Mouse (Mus musculus) limb, embryonic 12.5 days (tissue): ENCODE measurements around the gene Unc5c. TPM values are rescaled to one million over a fixed set of nuclear protein-coding genes. Genes with fewer than 3 reads are reported as not detected.

ENCODE experiments used
- ATAC-seq: fragments of 200-750 bp; cut with Nextera tagmentation; 2 replicates; pipeline ENCODE4 v1.8.0; 2017; ENCODE audit warnings: low read depth, moderate TSS enrichment; ENCODE audit not compliant: insufficient number of reproducible peaks, insufficient read depth, low FRiP score, low TSS enrichment
- H3K27ac ChIP-seq: fragments of 300-500 bp; sonication (generic); 2 replicates; pipeline ENCODE4 v1.5.1; 2016; ENCODE audit warnings: mild to moderate bottlenecking, moderate library complexity
- H3K27me3 ChIP-seq: fragments of 300-500 bp; sonication (generic); 2 replicates; pipeline ENCODE4 v1.6.1; 2016; ENCODE audit warnings: mild to moderate bottlenecking, moderate library complexity
- H3K36me3 ChIP-seq: fragments of 300-500 bp; sonication (generic); 2 replicates; pipeline ENCODE4 v1.6.1; 2016; ENCODE audit warnings: mild to moderate bottlenecking, moderate library complexity
- H3K4me1 ChIP-seq: fragments of 300-500 bp; sonication (generic); replicated peaks from 2 replicates; pipeline ENCODE4 v1.6.1; 2016
- H3K4me2 ChIP-seq: fragments of 300-500 bp; sonication (generic); 2 replicates; pipeline ENCODE4 v1.6.1; 2016; ENCODE audit warnings: mild to moderate bottlenecking, moderate library complexity
- H3K4me3 ChIP-seq: fragments of 300-500 bp; sonication (generic); replicated peaks from 2 replicates; pipeline ENCODE4 v1.5.1; 2016; ENCODE audit warnings: mild to moderate bottlenecking
- H3K9ac ChIP-seq: fragments of 300-500 bp; sonication (generic); replicated peaks from 2 replicates; pipeline ENCODE4 v1.6.1; 2016; ENCODE audit warnings: mild to moderate bottlenecking, moderate library complexity
- H3K9me3 ChIP-seq: fragments of 300-500 bp; sonication (generic); 2 replicates; pipeline ENCODE4 v1.6.1; 2016; ENCODE audit warnings: mild to moderate bottlenecking, moderate library complexity
- WGBS: fragments of 180-500 bp; shearing (Covaris S2); methylation state at CpG from one replicate; pipeline ENCODE4 v1.1.7; 2016; 5-methylcytosine and 5-hydroxymethylcytosine counted together
- polyA plus RNA-seq: library from polyadenylated mRNA; unstranded; fragments of >200 nt; fragmentation: Nextera tagmentation; extraction: Ambion mirVana; gene quantifications from 2 replicates; pipeline ENCODE4 v1.2.1, GENCODE M21; 2016

Unc5c gene
- polyA plus RNA-seq, 1 experiment from 2014 or later = 23.7 TPM

DNA sequence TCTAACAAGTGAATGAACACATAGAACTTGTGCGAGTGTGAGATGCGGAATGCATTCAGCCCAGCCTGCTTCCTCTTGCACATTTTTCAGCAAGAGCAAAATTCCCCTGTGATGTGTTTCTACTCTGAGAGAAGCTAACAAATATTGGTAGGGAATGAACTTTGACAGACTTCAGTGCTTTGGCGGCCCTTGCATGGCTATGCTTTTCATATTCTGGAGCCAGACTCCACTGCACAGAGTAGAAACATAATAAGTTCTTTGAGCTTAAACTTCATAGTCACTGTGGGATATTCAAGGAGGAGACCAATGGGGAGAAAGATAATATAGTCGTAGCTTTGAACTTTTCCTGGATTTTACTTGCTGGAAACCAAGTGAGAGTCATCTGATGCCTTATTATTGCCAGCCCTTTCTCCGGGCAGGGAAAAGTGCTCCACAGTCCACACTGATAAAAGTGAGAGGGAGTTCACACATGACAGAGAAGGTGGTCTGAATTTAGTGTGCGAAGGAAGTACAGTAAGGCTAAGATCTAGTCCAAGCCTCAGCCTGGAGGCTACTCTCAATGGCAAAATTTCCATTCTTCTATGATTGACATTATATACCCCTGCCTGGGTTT lies 110.2 kb downstream of the Unc5c start:
- H3K4me3 ChIP-seq = no peak overlapping the region
- no peak overlapping the region for H3K9ac ChIP-seq
- ATAC-seq = no peak
- H3K4me1 ChIP-seq = peaks cover 28% of the 10 kb centered on the region
- no peaks in the 10 kb centered on the region for H3K27me3 ChIP-seq
- H3K36me3 ChIP-seq = no peaks in the 10 kb centered on the region
- H3K9me3 ChIP-seq = no peaks in the 10 kb centered on the region
- 63% methylated on average over 6 of the region's 6 CpGs for WGBS
- H3K4me2 ChIP-seq = no peak overlapping the region
- peak overlapping the region; percentile 9; the same call in 1 of the 2 replicates for H3K27ac ChIP-seq

DNA sequence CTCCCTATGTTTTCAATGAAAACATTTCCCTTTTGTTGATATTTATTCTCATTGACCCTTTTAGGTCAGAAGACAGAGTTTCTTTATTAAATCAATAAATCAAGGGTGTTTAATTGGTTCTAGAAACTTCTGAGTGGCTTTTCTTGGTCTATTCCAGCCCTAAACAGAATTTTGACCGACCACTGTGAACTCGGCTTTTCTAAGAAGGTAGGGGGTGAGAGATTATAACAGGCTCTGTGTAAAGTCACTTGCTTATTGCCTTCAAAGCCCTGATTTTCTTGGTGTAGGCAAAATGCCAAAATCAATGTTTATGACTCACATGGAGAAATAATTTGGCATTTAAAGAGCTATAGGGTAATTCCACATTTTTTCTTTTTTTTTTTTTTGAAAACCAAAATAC lies 112.4 kb downstream of the Unc5c start:
- 26% methylated on average over 2 of the region's 2 CpGs for WGBS
- H3K9me3 ChIP-seq = no peaks in the 10 kb centered on the region

DNA sequence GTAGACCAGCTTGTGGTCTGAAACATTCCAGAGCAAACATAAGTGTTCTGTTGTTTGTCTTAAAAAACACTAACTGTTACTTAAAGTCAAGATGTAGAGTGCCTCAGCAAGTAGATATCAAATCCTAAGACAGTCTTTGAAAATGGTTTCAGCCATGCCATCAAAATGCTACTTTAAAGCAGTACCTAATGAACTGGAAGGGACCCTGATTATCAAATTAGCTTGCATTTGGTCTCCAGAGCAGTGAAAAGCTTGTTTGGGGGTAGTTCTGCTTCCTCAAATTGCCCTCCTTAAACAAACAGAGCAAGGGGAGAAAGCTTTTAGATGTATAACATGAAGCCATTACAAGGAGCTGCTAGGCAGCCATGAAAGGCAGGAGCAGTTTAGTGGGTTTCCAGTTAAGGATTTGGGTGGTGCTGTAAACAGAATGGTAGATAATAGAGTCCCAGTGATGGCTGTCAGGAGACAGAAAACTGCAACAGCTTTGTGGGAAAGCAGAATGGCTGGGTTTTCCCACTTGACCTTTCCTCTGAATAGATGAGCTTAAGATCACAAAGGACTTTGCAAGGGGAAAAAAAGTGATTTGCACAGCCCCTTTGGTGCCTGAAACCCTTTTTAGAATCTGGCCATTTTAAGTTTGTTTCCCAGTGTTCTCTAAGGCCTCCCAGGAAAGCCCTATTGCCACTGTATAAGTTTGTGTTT lies 116.3 kb downstream of the Unc5c start:
- 0 out of 2 replicates have a peak, but pooled peaks cover 3% of the 10 kb centered on the region for H3K36me3 ChIP-seq
- no peak for ATAC-seq
- H3K9me3 ChIP-seq = no peaks in the 10 kb centered on the region
- H3K4me3 ChIP-seq = no peak overlapping the region
- H3K27me3 ChIP-seq = no peaks in the 10 kb centered on the region
- H3K4me1 ChIP-seq = peaks cover 26% of the 10 kb centered on the region
- peak overlapping the region; percentile 54 for H3K27ac ChIP-seq
- no peak overlapping the region for H3K9ac ChIP-seq
- no peak overlapping the region for H3K4me2 ChIP-seq

More for the DNA sequence above, 112.4 kb downstream of the Unc5c start:
- H3K36me3 ChIP-seq = no peaks in the 10 kb centered on the region
- H3K9ac ChIP-seq = no peak overlapping the region
- no peak for ATAC-seq
- H3K4me1 ChIP-seq = peaks cover 34% of the 10 kb centered on the region
- no peak overlapping the region for H3K4me2 ChIP-seq
- H3K27me3 ChIP-seq = no peaks in the 10 kb centered on the region
- no peak overlapping the region for H3K4me3 ChIP-seq
- 0 out of 2 replicates have a peak overlapping the region, but pooled peaks have one; percentile 56 for H3K27ac ChIP-seq

DNA sequence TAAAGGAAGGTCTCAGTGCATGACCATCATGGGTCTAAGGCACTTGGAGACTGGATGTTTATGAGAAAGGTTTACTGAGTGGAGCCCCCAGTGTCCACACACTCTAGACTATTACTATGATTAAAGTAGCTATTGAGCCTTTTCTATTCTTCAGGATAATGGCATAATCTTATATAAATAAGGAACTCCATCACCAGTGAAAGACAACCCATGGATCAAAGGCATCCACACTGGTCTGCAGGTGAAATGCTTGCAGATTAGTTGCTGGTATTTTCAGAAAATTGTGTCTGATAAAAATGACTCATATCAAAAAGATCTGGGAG lies 116.8 kb downstream of the Unc5c start:
- Histone ChIP-seq H3K4me2 (no peak overlapping the region), H3K36me3 (0 out of 2 replicates have a peak, but pooled peaks cover 3% of the 10 kb centered on the region), H3K27me3 (no peaks in the 10 kb centered on the region), H3K27ac (peak overlapping the region; percentile 54), H3K4me1 (peaks cover 26% of the 10 kb centered on the region), H3K9ac (no peak overlapping the region), H3K4me3 (no peak overlapping the region), H3K9me3 (no peaks in the 10 kb centered on the region)
- no peak for ATAC-seq

DNA sequence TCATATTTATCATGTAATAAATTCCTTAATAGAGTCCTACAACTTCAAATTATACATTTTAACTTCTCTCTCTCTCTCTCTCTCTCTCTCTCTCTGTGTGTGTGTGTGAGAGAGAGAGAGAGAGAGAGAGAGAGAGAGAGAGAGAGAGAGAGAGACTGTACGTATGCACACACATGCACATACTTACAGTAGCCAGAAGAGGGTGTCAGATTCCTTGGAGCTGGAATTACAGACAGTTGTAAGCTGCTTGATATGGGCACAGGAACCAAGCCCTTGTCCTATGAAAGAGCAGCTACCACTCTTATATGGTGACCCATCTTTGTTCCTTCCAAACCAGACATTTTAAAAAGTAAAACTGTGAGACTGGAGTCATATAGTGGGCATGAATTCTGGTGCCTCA lies 118.2 kb downstream of the Unc5c start:
- 100% methylated on average over 1 of the region's 1 CpGs for WGBS
- Histone ChIP-seq H3K4me3 (no peak overlapping the region), H3K9ac (no peak overlapping the region), H3K4me2 (no peak overlapping the region), H3K36me3 (0 out of 2 replicates have a peak, but pooled peaks cover 3% of the 10 kb centered on the region), H3K4me1 (peaks cover 14% of the 10 kb centered on the region), H3K9me3 (no peaks in the 10 kb centered on the region), H3K27ac (no peak overlapping the region), H3K27me3 (no peaks in the 10 kb centered on the region)
- no peak for ATAC-seq

DNA sequence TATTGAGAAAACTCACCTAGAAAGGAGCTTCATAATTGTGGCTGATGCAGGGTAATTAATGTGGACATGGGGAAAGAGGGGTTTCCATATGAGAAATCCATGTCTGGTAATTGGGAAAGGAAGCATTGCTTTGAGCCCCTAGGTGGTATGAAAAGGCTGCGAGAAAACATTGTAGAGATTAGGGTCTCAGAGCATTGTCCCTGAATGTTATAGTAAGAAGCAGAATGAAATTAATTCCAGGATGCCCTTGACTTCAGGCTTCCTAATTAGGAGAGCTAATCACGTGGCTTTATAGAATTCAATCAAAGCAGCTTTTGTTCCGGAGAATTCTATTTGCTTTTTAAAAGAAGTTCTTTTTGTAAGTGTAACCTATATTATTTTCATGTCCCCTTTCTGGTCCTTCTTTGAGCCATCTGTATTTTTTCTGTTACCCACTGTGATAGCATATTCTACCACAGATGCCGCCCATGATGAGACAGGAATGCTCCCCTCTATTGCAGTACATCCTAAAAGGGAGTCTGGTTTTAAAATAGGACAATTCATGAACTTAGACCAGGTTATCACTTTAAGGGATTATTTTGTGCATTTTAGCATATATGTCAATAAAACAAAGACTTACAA lies 124.5 kb downstream of the Unc5c start:
- 72% methylated on average over 4 of the region's 4 CpGs for WGBS
- no peak for ATAC-seq
- H3K4me2 ChIP-seq = no peak overlapping the region
- H3K4me1 ChIP-seq = no peaks in the 10 kb centered on the region
- H3K36me3 ChIP-seq = no peaks in the 10 kb centered on the region
- H3K4me3 ChIP-seq = no peak overlapping the region
- H3K9me3 ChIP-seq = no peaks in the 10 kb centered on the region
- H3K27ac ChIP-seq = no peak overlapping the region
- H3K27me3 ChIP-seq = no peaks in the 10 kb centered on the region
- H3K9ac ChIP-seq = no peak overlapping the region

DNA sequence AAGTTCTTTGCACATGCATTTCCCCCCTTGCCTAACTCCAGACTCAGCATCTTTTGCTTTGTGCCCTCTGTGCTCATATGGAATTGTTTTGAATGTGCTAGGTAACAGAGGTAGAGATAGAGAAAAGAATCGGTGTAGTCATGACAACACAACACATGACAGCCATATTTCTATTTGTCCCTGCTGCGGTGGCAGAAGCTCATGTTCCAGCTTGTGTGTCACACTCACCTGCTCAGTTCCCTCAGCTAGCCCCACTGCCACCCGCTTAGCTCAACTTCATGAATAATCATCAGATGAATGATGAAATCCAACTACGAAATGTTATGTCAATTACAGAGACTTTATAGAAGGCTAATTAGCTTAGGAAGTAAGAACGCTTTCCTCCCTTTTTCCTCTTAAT lies 128.2 kb downstream of the Unc5c start:
- ATAC-seq = no peak
- Histone ChIP-seq H3K4me2 (no peak overlapping the region), H3K27ac (no peak overlapping the region), H3K9me3 (no peaks in the 10 kb centered on the region), H3K4me1 (no peaks in the 10 kb centered on the region; the same call in 1 of the 2 replicates), H3K9ac (no peak overlapping the region), H3K36me3 (no peaks in the 10 kb centered on the region), H3K4me3 (no peak overlapping the region), H3K27me3 (no peaks in the 10 kb centered on the region)
- 83% methylated on average over 5 of the region's 5 CpGs for WGBS

DNA sequence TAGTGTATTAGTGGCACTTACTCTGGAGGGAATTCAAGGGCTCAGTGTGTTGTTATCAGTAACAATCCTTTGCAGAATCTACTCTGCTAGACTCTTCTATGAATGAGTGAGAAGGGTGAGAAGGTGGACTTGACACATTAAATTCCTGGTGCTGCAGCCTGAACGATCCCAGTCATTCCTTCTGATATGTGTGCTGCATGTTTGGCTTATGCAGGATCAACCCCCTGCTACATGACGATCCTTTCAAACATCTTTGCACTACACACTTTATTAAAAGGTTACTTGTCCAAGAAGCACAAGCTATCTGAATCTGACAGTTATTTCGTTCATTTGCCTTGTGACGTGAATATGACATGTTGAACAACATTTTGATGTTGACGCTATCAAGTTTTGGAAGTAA lies 129.1 kb downstream of the Unc5c start:
- Histone ChIP-seq H3K36me3 (no peaks in the 10 kb centered on the region), H3K27me3 (no peaks in the 10 kb centered on the region), H3K27ac (no peak overlapping the region), H3K9me3 (no peaks in the 10 kb centered on the region), H3K4me3 (no peak overlapping the region), H3K4me1 (no peaks in the 10 kb centered on the region; the same call in 1 of the 2 replicates), H3K4me2 (no peak overlapping the region), H3K9ac (no peak overlapping the region)
- no peak for ATAC-seq
- WGBS = 81% methylated on average over 5 of the region's 5 CpGs

DNA sequence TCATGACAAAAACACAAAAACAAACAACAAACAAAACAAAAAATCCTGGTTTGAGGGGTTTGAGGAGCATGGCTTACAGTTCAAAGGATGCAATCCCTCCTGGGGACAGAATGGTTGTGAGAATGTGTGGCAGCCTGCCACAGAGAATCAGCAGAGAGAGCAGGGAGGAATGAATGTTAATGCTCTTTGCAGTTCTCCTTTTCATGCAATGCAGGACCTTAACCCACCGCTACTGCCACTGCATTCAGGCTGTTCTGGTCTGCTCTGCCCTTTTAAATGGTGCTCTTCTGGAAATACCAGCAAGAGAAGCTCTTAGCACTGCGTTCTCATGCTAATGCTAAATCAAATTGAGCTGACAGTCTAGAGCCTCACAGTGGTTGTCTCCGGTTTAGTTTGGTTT lies 130.1 kb downstream of the Unc5c start:
- 37% methylated on average over 3 of the region's 3 CpGs for WGBS

DNA sequence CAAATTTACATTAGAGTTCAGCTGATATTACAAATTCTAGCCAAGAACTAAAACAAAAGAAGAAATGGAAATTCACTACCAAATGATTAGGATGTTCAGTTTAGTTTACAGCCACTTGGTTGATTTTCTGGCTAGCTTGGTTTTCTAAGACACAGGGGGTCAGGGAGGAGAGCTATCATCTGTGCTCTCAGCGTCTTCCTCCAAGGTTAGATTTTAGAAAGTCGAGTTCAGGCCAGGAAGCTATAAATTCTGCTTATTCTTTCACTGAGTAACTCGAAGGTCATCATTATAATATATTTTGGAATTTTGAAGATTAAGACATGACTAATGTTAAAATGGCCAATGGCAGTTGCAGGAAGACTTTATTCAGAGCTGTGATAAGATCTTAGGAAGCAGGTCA lies 131.4 kb downstream of the Unc5c start:
- Histone ChIP-seq H3K27me3 (no peaks in the 10 kb centered on the region), H3K9me3 (no peaks in the 10 kb centered on the region), H3K4me2 (no peak overlapping the region), H3K36me3 (no peaks in the 10 kb centered on the region), H3K27ac (no peak overlapping the region), H3K4me3 (no peak overlapping the region), H3K9ac (no peak overlapping the region), H3K4me1 (peaks cover 18% of the 10 kb centered on the region)
- 70% methylated on average over 3 of the region's 3 CpGs for WGBS
- no peak for ATAC-seq

More for the DNA sequence above, 130.1 kb downstream of the Unc5c start:
- no peak for ATAC-seq
- no peak overlapping the region for H3K4me3 ChIP-seq
- H3K27ac ChIP-seq = no peak overlapping the region
- H3K9ac ChIP-seq = no peak overlapping the region
- no peak overlapping the region for H3K4me2 ChIP-seq
- no peaks in the 10 kb centered on the region for H3K36me3 ChIP-seq
- H3K9me3 ChIP-seq = no peaks in the 10 kb centered on the region
- peaks cover 6% of the 10 kb centered on the region; the same call in 1 of the 2 replicates for H3K4me1 ChIP-seq
- H3K27me3 ChIP-seq = no peaks in the 10 kb centered on the region

DNA sequence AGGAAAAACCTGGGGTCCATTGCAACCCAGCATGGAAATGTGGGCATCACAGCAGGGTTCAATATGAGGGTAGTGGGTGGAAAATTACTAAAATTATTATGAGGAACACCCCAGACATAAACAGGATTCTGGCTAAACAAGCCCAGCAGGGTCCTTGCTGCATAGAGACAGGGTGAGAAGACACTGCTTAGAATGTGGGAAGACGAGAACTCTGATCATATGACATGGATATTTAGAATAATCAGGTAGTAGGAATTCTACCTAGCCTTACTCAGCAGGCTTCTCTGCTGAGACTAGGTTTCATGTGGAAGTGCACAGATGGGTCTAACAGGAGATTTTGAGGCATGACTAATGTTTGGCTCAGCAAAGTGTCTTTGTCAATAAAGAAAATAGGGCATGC lies 131.9 kb downstream of the Unc5c start:
- Histone ChIP-seq H3K4me1 (peaks cover 18% of the 10 kb centered on the region), H3K4me2 (no peak overlapping the region), H3K27me3 (no peaks in the 10 kb centered on the region), H3K27ac (no peak overlapping the region), H3K36me3 (no peaks in the 10 kb centered on the region), H3K9me3 (no peaks in the 10 kb centered on the region), H3K4me3 (no peak overlapping the region), H3K9ac (no peak overlapping the region)
- 67% methylated on average over 1 of the region's 1 CpGs for WGBS
- no peak for ATAC-seq
